Mouse (Mus musculus): ENCODE measurements around the gene Mad2l2.

DNA sequence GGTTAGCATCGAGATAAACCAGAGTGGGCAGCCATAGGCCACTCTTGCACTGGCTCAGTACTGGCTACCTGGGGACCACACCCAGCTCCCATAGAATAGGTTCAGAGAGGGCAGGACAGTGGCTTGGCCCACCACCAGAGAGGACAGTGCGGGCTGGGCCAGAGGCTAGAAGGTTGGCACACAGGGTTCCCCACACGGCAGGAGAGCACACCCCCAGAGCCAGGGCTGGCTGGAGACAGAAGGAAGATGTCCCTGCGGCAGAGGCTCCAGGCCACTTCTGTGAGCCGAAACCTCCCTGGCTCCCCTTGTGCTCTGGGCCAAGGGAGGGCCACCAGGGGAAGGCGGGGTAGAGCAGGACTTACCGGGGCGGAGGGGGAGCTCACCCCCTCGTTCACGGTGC is 49.0 kb upstream of the Mad2l2 start:
- TF ChIP-seq FLI1 (IDR thresholded peaks at IDR 0.05; ENCODE audit: low read length) (no peak), GATA1 (IDR thresholded peaks at IDR 0.05; ENCODE audit: borderline replicate concordance, low read length) (no peak)
